Mouse (Mus musculus): Measurements from ENCODE around the gene Rhox6. TPM values are rescaled to one million over a fixed set of nuclear protein-coding genes. Genes with fewer than 3 reads are reported as not detected.
"Not testable (repeated sequence)": the region's sequence is repeated elsewhere in the genome, so short reads cannot be mapped to it uniquely, and the experiment has no call there.

Rhox6 gene
- not detected for polyA plus RNA-seq (2012; fragmentation: generic; extraction: Trizol)
- long read RNA-seq, experiment 1, result 0 reads
- long read RNA-seq, experiment 2, result 0 reads

DNA sequence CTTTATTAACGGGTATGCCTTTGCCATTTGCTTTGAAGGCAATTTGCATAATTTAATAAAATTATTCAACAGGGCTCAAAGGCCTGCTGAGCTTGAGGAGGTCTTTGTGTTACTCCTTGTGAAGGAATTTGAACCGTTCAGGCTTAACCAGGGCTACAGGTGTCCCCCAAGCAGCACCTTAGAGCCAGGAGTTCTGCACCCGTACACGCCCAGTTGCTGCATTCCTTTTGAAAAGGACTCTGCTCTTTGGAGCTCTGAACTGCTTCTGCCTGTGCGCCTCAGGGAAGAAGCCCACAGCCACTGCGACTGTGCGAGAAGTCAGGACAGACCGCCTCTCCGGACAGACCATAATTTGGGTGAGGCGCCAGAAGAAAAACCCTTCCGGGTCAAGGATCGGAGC lies at the start of gene Rhox6:
TSS of gene Rhox6 (plus strand) at position 301 of the 400 bp plus-strand sequence.
- H3K36me3 ChIP-seq (ENCODE audit: control insufficient read depth, insufficient read depth); H3ac ChIP-seq (ENCODE audit: control insufficient read depth, insufficient read length, low read depth); H3K79me2 ChIP-seq (ENCODE audit: control insufficient read depth, insufficient read depth); H3K4me3 ChIP-seq (ENCODE audit: insufficient read depth, poor library complexity, severe bottlenecking); H3K79me3 ChIP-seq (ENCODE audit: low read depth); H3K27me3 ChIP-seq (ENCODE audit: control insufficient read depth, insufficient read depth, insufficient read length): not testable (repeated sequence)

DNA sequence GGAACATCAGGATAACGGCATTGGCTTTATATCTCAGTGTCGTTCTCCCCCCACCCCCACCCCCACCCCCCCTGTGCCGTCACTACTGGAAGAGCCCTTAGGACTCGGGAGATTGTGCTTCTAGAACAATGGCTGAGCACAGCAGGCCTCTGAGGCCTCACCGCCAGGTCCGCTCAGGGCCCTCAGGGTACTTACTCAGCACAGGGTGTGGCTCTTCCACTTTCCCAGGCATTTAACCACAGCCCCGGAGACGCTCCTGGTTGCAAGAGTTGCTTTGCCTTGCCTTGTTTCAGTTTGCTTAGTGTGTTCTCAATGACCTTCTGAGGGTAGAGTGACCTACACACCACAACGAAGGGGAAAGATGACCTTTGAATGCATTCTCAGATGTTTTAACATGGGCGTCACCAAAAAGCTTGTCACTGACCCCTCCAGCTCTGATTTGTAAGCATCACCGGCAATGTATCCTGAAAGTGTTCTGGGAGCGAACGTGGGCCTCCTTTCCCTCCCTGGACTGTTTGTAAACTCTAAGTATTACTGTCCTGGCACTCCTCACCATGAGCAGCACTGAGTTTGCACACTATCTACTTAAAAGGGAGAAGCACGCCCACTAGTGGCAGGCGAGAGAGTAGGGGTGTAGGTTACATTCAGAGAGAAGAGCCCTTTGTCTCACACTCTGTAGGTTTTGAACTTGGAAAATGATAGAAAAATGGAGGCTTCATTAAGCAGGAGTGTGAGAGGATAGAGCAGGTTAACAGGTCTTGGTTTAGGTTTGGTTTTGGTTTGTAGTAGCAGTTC lies 19.2 kb upstream of the Rhox6 start:
- Histone ChIP-seq H3K36me3 (ENCODE audit: control insufficient read depth, insufficient read depth) (no peaks in the 10 kb centered on the region), H3K4me3 (ENCODE audit: insufficient read depth, poor library complexity, severe bottlenecking) (no peak overlapping the region), H3K79me3 (ENCODE audit: low read depth) (no peaks in the 10 kb centered on the region), H3K79me2 (ENCODE audit: control insufficient read depth, insufficient read depth) (no peaks in the 10 kb centered on the region), H3ac (ENCODE audit: control insufficient read depth, insufficient read length, low read depth) (no peak overlapping the region), H3K27me3 (ENCODE audit: control insufficient read depth, insufficient read depth, insufficient read length) (no peaks in the 10 kb centered on the region)
- no peak for TF ChIP-seq CEBPB (IDR thresholded peaks at IDR 0.05; ENCODE audit: low read depth)
- TF ChIP-seq MAX (IDR thresholded peaks at IDR 0.05), result no peak
- no peak for TF ChIP-seq MYOG (IDR thresholded peaks at IDR 0.05; ENCODE audit: control insufficient read depth, extremely low read depth, insufficient read length)
- no peak for TF ChIP-seq MYOD1 (IDR thresholded peaks at IDR 0.05; ENCODE audit: control insufficient read depth, insufficient read length, low read depth)
- TF ChIP-seq USF1 (IDR thresholded peaks at IDR 0.05; ENCODE audit: low read depth), result no peak
- no peak for TF ChIP-seq FOSL1 (IDR thresholded peaks at IDR 0.05; ENCODE audit: insufficient read depth, low read length, poor library complexity, severe bottlenecking)

DNA sequence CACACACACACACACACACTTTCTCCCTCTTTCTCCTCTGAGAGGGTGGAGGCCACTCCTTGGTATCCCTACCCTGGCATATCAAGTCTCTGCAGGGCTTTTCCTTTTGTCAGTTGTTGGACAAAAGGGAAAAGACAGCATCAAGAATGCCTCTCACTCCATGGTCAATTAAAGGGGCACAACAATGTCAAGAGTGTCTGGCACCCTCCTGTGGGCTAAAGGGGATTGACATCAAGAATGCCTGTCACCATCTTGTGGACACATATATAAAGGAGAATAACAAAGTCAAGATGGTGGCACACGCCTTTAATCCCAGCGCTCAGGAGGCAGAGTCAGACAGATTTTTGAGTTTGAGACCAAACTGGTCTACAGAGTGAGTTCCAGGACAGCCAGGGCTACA lies 17.3 kb upstream of the Rhox6 start:
- H3K79me2 ChIP-seq (ENCODE audit: control insufficient read depth, insufficient read depth), result no peaks in the 10 kb centered on the region
- TF ChIP-seq MYOG (IDR thresholded peaks at IDR 0.05; ENCODE audit: control insufficient read depth, extremely low read depth, insufficient read length), result no peak
- no peak for TF ChIP-seq FOSL1 (IDR thresholded peaks at IDR 0.05; ENCODE audit: insufficient read depth, low read length, poor library complexity, severe bottlenecking)
- TF ChIP-seq CEBPB (IDR thresholded peaks at IDR 0.05; ENCODE audit: low read depth), result no peak
- no peak for TF ChIP-seq MYOD1 (IDR thresholded peaks at IDR 0.05; ENCODE audit: control insufficient read depth, insufficient read length, low read depth)
- TF ChIP-seq USF1 (IDR thresholded peaks at IDR 0.05; ENCODE audit: low read depth), result no peak
- TF ChIP-seq CTCF (IDR thresholded peaks at IDR 0.05; ENCODE audit: control insufficient read depth, insufficient read depth, insufficient read length), result no peak
- TF ChIP-seq MAX (IDR thresholded peaks at IDR 0.05), result no peak
- no peak overlapping the region for H3ac ChIP-seq (ENCODE audit: control insufficient read depth, insufficient read length, low read depth)
- H3K36me3 ChIP-seq (ENCODE audit: control insufficient read depth, insufficient read depth), result no peaks in the 10 kb centered on the region
- no peaks in the 10 kb centered on the region for H3K79me3 ChIP-seq (ENCODE audit: low read depth)
- H3K4me3 ChIP-seq (ENCODE audit: insufficient read depth, poor library complexity, severe bottlenecking), result no peak overlapping the region
- H3K27me3 ChIP-seq (ENCODE audit: control insufficient read depth, insufficient read depth, insufficient read length), result no peaks in the 10 kb centered on the region

DNA sequence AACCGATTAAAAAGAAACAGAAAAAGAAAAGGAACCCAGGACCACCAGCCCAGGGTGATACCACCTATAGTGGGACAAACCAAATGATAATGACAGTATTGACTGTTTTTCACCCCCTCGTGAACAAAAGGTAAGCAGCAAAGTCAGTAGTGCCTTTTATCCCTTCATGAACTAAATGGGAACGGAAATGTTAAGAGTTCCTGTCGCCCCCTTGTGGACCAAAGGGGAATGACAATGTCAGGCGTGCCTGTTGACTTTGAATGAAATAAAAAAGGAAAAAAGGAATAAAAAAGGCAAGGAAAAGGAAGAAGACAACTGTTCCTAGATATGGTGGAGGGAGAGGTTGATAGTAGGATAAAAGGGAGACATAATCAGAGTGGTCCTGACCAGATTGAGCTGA lies 15.5 kb upstream of the Rhox6 start:
- Histone ChIP-seq H3K79me2 (ENCODE audit: control insufficient read depth, insufficient read depth) (no peaks in the 10 kb centered on the region), H3K36me3 (ENCODE audit: control insufficient read depth, insufficient read depth) (no peaks in the 10 kb centered on the region), H3K27me3 (ENCODE audit: control insufficient read depth, insufficient read depth, insufficient read length) (no peaks in the 10 kb centered on the region), H3K4me3 (ENCODE audit: insufficient read depth, poor library complexity, severe bottlenecking) (no peak overlapping the region), H3ac (ENCODE audit: control insufficient read depth, insufficient read length, low read depth) (no peak overlapping the region), H3K79me3 (ENCODE audit: low read depth) (no peaks in the 10 kb centered on the region)
- no peak for TF ChIP-seq USF1 (IDR thresholded peaks at IDR 0.05; ENCODE audit: low read depth)
- no peak for TF ChIP-seq MYOG (IDR thresholded peaks at IDR 0.05; ENCODE audit: control insufficient read depth, extremely low read depth, insufficient read length)
- no peak for TF ChIP-seq FOSL1 (IDR thresholded peaks at IDR 0.05; ENCODE audit: insufficient read depth, low read length, poor library complexity, severe bottlenecking)
- TF ChIP-seq MYOD1 (IDR thresholded peaks at IDR 0.05; ENCODE audit: control insufficient read depth, insufficient read length, low read depth), result no peak
- TF ChIP-seq CEBPB (IDR thresholded peaks at IDR 0.05; ENCODE audit: low read depth), result no peak
- TF ChIP-seq MAX (IDR thresholded peaks at IDR 0.05), result no peak
- TF ChIP-seq CTCF (IDR thresholded peaks at IDR 0.05; ENCODE audit: control insufficient read depth, insufficient read depth, insufficient read length), result no peak

DNA sequence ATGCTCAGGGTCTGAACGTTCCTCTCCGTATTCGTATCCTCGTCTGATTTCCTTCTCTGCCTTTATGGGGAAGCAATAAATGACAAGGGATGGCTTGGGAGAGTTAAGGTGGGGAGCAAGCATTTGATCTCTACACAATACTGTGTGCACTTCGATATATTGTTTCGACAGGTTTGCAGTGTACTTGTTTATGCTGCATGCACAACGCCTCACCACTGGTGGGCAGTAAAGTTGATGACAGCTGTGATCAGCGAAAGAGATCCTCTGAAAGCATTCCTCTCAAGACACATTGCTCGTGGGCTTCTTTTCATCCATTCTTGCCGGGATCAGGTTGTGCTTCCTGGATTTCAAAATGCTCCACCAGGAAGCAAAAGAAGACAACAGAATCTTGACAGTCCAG lies 11.0 kb upstream of the Rhox6 start:
- no peaks in the 10 kb centered on the region for H3K79me3 ChIP-seq (ENCODE audit: low read depth)
- no peaks in the 10 kb centered on the region for H3K79me2 ChIP-seq (ENCODE audit: control insufficient read depth, insufficient read depth)
- no peak overlapping the region for H3ac ChIP-seq (ENCODE audit: control insufficient read depth, insufficient read length, low read depth)
- H3K4me3 ChIP-seq (ENCODE audit: insufficient read depth, poor library complexity, severe bottlenecking), result no peak overlapping the region
- TF ChIP-seq FOSL1 (IDR thresholded peaks at IDR 0.05; ENCODE audit: insufficient read depth, low read length, poor library complexity, severe bottlenecking) (no peak), USF1 (IDR thresholded peaks at IDR 0.05; ENCODE audit: low read depth) (no peak), MYOG (IDR thresholded peaks at IDR 0.05; ENCODE audit: control insufficient read depth, extremely low read depth, insufficient read length) (no peak), CTCF (IDR thresholded peaks at IDR 0.05; ENCODE audit: control insufficient read depth, insufficient read depth, insufficient read length) (no peak)
- no peaks in the 10 kb centered on the region for H3K27me3 ChIP-seq (ENCODE audit: control insufficient read depth, insufficient read depth, insufficient read length)
- H3K36me3 ChIP-seq (ENCODE audit: control insufficient read depth, insufficient read depth), result no peaks in the 10 kb centered on the region

DNA sequence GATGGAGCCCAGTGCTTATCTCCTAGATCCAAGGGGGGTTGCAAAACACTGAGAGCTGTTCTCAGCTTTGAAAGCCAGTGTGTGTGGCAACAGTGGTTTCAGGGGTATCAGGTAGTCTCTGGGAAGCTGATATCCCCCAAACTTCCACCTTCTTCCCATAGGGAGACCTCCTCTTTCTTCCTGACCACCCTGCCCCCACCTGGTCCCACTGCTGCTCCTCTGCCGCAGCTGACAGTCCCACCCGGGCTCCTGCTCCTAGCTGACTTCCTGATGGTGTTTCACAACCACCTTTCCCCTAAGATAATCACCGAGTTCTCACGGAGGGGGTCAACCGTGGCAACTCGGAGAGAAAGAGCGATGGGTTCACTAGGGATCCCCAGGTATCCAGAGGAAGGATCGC lies 4.7 kb downstream of the Rhox6 start, which contains the start of gene Rhox7a:
TSS of gene Rhox7a (plus strand) at position 301 of the 400 bp plus-strand sequence.
- not testable (repeated sequence) for H3K79me2 ChIP-seq (ENCODE audit: control insufficient read depth, insufficient read depth); H3ac ChIP-seq (ENCODE audit: control insufficient read depth, insufficient read length, low read depth); H3K27me3 ChIP-seq (ENCODE audit: control insufficient read depth, insufficient read depth, insufficient read length); H3K36me3 ChIP-seq (ENCODE audit: control insufficient read depth, insufficient read depth); H3K79me3 ChIP-seq (ENCODE audit: low read depth); H3K4me3 ChIP-seq (ENCODE audit: insufficient read depth, poor library complexity, severe bottlenecking)
